29 mouse cellular contexts compared by ENCODE assay signal in the genomic region with DNA sequence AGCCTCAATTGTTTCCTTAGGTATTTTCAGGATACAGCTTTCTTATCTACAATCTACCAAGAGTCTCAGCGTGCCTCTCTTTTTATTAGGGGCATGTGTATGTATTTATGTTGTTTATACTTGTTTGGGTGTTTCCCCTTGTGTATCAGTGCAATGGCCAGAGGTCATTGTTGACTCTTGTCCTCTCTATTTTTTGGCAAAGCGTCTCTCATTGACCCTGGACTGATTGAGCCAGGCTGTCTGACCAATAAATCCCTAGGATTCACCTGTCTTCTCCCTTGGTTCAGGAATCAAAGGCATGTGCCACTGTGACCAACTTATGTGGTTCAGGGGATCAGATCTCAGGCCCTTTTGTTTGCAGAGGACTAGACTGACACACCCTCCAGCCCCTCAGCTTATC.
DNase-seq lines count a peak whose midpoint lies in the region; ATAC-seq and TF ChIP-seq lines count a peak whose summit lies in the region.
"Had no signal": no experiment of that assay in that cellular context is flagged by ENCODE, and none has a peak within 500 bp of the region (broad histone marks: within the 10 kb centered on the region; RNA-seq: fewer than 3 reads in every experiment).

No protein-coding gene starts in this region.

- no peaks in the 10 kb centered on the region for H3K36me3 ChIP-seq in liver, adult 2 months (ENCODE audit: control insufficient read depth, insufficient read depth, low read length)
- no peaks in the 10 kb centered on the region for H3K36me3 ChIP-seq in midbrain, embryonic 15.5 days (replicated peaks)
- no peaks in the 10 kb centered on the region for H3K36me3 ChIP-seq in midbrain, postnatal 0 days (ENCODE audit: insufficient read depth, low read length)
- H3K36me3 ChIP-seq: embryonic facial prominence, embryonic 10.5 days; embryonic facial prominence, embryonic 13.5 days; forebrain, embryonic 12.5 days; forebrain, embryonic 15.5 days; G1E; heart, embryonic 10.5 days; heart, embryonic 13.5 days had no signal

- H3K79me2 ChIP-seq in liver, adult 2 months (ENCODE audit: control insufficient read depth, insufficient read depth, low read length), result no peaks in the 10 kb centered on the region

- TF ChIP-seq CTCF in layer of hippocampus, adult 2 months (conservative IDR thresholded peaks at IDR 0.05), result no peak
- TF ChIP-seq CTCF in liver, adult 2 months (IDR thresholded peaks at IDR 0.05; ENCODE audit: low read depth, low read length), result no peak
- TF ChIP-seq CTCF in midbrain, postnatal 0 days (IDR thresholded peaks at IDR 0.05), result no peak

- DNase-seq in layer of hippocampus, adult 2 months (ENCODE audit: low spot score in 2 of 2), result no peak
- DNase-seq in layer of hippocampus, postnatal 36 days, result no peak
- DNase-seq in liver, adult 2 months (ENCODE audit: extremely low read depth, low read depth, low spot score), result peak; percentile 84
- no peak for DNase-seq in liver
- DNase-seq in midbrain, postnatal 0 days (ENCODE audit: low spot score), result no peak
- DNase-seq: adrenal gland, postnatal 14 days; B cell, adult 2 months; cerebellum, adult 11-12 months; cerebellum, adult 8-10 months; cerebellum, postnatal 10 days; cerebellum, postnatal 36 days; embryo, embryonic 11 days; gastrocnemius, postnatal 25 days; heart, adult 2 months; heart, postnatal 14 days; heart, postnatal 4 days had no signal

- peak; percentile 22; the same call in 1 of the 2 replicates for ATAC-seq in midbrain, embryonic 15.5 days (replicated peaks)
- no peak for ATAC-seq in midbrain, postnatal 0 days (ENCODE audit: low FRiP score)
- 0 out of 2 replicates have a peak, but pooled peaks have one; percentile 14 for ATAC-seq in megakaryocyte, adult 5-6 weeks (ENCODE audit: poor library complexity, severe bottlenecking)
- ATAC-seq: forebrain, embryonic 15.5 days; Patski had no signal

- TF ChIP-seq POLR2A in liver, adult 2 months (IDR thresholded peaks at IDR 0.05; ENCODE audit: extremely low read depth, insufficient read depth, low read length), result no peak

- H3K4me3 ChIP-seq in layer of hippocampus, adult 2 months, result no peak overlapping the region
- H3K4me3 ChIP-seq in liver, adult 2 months (ENCODE audit: insufficient read depth, low read depth, low read length), result no peak overlapping the region
- no peak overlapping the region for H3K4me3 ChIP-seq in midbrain, embryonic 15.5 days
- H3K4me3 ChIP-seq in midbrain, postnatal 0 days (ENCODE audit: low read depth, low read length), result no peak overlapping the region
- H3K4me3 ChIP-seq: embryonic facial prominence, embryonic 10.5 days; embryonic facial prominence, embryonic 13.5 days; erythroblast, embryonic 14.5 days; forebrain, embryonic 12.5 days; forebrain, embryonic 15.5 days; heart, adult 2 months; heart, embryonic 10.5 days; heart, embryonic 13.5 days had no signal

- H3K27me3 ChIP-seq in liver, adult 2 months (ENCODE audit: control insufficient read depth, insufficient read depth, low read length), result no peaks in the 10 kb centered on the region
- H3K27me3 ChIP-seq in midbrain, embryonic 15.5 days (replicated peaks), result no peaks in the 10 kb centered on the region
- H3K27me3 ChIP-seq in midbrain, postnatal 0 days (ENCODE audit: insufficient read depth, low read length), result no peaks in the 10 kb centered on the region
- H3K27me3 ChIP-seq: CH12.LX; embryonic facial prominence, embryonic 13.5 days; forebrain, embryonic 12.5 days; forebrain, embryonic 15.5 days; heart, embryonic 13.5 days; Patski had no signal

- 12% methylated on average over 2 of the region's 2 CpGs for WGBS in liver, adult 2 months
- WGBS in midbrain, embryonic 15.5 days, result 38% methylated on average over 2 of the region's 2 CpGs
- 28% methylated on average over 2 of the region's 2 CpGs for WGBS in midbrain, postnatal 0 days

- H3K4me1 ChIP-seq in liver, adult 2 months (ENCODE audit: control insufficient read depth, insufficient read depth, low read length), result peaks cover 3% of the 10 kb centered on the region
- H3K4me1 ChIP-seq in midbrain, embryonic 15.5 days, result peaks cover 10% of the 10 kb centered on the region
- 0 out of 2 replicates have a peak, but pooled peaks cover 2% of the 10 kb centered on the region for H3K4me1 ChIP-seq in midbrain, postnatal 0 days (ENCODE audit: insufficient read depth, low read length)
- H3K4me1 ChIP-seq: forebrain, embryonic 12.5 days; heart, embryonic 10.5 days; heart, embryonic 13.5 days had no signal

- H3K9ac ChIP-seq in liver, adult 2 months (ENCODE audit: low read depth, low read length), result no peak overlapping the region
- H3K9ac ChIP-seq in midbrain, embryonic 15.5 days, result no peak overlapping the region
- H3K9ac ChIP-seq in midbrain, postnatal 0 days (replicated peaks; ENCODE audit: low read length, poor library complexity, severe bottlenecking), result no peak overlapping the region
- H3K9ac ChIP-seq: embryonic facial prominence, embryonic 13.5 days; forebrain, embryonic 12.5 days; forebrain, embryonic 15.5 days; heart, embryonic 13.5 days; hindbrain, embryonic 14.5 days had no signal

- H3K27ac ChIP-seq in layer of hippocampus, adult 2 months, result peak overlapping the region; percentile 64
- H3K27ac ChIP-seq in liver, adult 2 months (replicated peaks; ENCODE audit: insufficient read depth, low read depth, low read length), result no peak overlapping the region
- H3K27ac ChIP-seq in midbrain, embryonic 15.5 days, result 0 out of 2 replicates have a peak overlapping the region, but pooled peaks have one; percentile 34
- H3K27ac ChIP-seq in midbrain, postnatal 0 days (ENCODE audit: low read depth, low read length), result no peak overlapping the region
- H3K27ac ChIP-seq: embryonic facial prominence, embryonic 10.5 days; embryonic facial prominence, embryonic 13.5 days; forebrain, embryonic 12.5 days; forebrain, embryonic 15.5 days; heart, adult 2 months; heart, embryonic 10.5 days; heart, embryonic 13.5 days; hindbrain, embryonic 14.5 days had no signal

- H3K4me2 ChIP-seq in midbrain, embryonic 15.5 days, result no peak overlapping the region
- H3K4me2 ChIP-seq in midbrain, postnatal 0 days (ENCODE audit: low read depth, low read length, poor library complexity, severe bottlenecking), result no peak overlapping the region
- H3K4me2 ChIP-seq: embryonic facial prominence, embryonic 13.5 days; forebrain, embryonic 12.5 days; forebrain, embryonic 15.5 days; heart, embryonic 13.5 days; hindbrain, embryonic 14.5 days had no signal

- no peaks in the 10 kb centered on the region for H3K9me3 ChIP-seq in midbrain, embryonic 15.5 days
- H3K9me3 ChIP-seq in midbrain, postnatal 0 days (ENCODE audit: low read length), result no peaks in the 10 kb centered on the region
- H3K9me3 ChIP-seq: embryonic facial prominence, embryonic 10.5 days; embryonic facial prominence, embryonic 13.5 days; forebrain, embryonic 12.5 days; forebrain, embryonic 15.5 days; G1E; heart, embryonic 10.5 days had no signal

Comparison
In these comparisons a context has a peak if more than half of its experiments do, and no peak if none do; other contexts are left out.
1. H3K27ac ChIP-seq: peak in layer of hippocampus, adult 2 months (single experiment) and midbrain, embryonic 15.5 days (single experiment); none in liver, adult 2 months (single experiment) and midbrain, postnatal 0 days (single experiment).